Comparison of ENCODE assay signal across 21 mouse cellular contexts in the genomic region with DNA sequence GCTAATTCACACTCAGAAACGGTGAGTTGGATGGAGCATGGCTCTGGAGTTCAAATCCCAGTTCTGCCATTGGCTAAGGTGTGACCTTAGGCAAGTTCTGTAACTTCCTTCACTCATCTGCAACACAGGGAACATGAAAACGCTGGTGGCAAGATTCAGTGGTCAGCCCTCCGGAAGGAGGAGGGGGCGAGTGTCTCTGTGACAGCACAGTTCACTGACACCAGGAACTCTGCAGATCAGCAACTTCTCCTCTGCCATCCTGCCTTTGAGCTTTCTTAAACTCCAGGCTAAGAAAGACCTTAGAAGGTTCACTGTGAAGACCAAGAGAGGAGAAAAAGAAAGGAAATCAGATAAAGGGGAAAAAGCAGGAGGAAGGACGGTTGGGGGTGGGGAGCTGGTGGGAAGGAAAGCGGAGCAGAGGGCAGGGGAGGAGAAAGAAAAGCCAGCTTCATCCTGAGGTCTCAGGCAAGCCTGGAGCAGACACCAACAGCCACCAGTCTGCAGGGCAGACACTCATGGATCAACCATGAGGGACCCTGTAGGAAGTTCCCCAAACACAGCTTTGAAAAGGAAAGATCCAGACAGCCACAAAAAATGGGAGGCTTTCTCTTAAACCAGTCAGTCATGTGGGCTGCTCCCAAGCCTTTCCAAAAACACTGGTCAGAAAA. TPM values are rescaled to one million over a fixed set of nuclear protein-coding genes. Genes with fewer than 3 reads are reported as not detected.
DNase-seq lines count a peak whose midpoint lies in the region; ATAC-seq and TF ChIP-seq lines count a peak whose summit lies in the region.
"Had no signal": no experiment of that assay in that cellular context is flagged by ENCODE, and none has a peak within 500 bp of the region (broad histone marks: within the 10 kb centered on the region; RNA-seq: fewer than 3 reads in every experiment).

No protein-coding gene starts in this region.

- peak overlapping the region; percentile 3; the same call in 1 of the 2 replicates for H3K4me2 ChIP-seq in liver, embryonic 12.5 days
- H3K4me2 ChIP-seq in neural tube, embryonic 15.5 days = no peak overlapping the region
- H3K4me2 ChIP-seq: heart, embryonic 12.5 days; midbrain, embryonic 13.5 days had no signal

- H3K9me3 ChIP-seq in liver, embryonic 12.5 days (replicated peaks) = no peaks in the 10 kb centered on the region
- no peaks in the 10 kb centered on the region for H3K9me3 ChIP-seq in neural tube, embryonic 15.5 days (replicated peaks)
- H3K9me3 ChIP-seq: embryonic facial prominence, embryonic 10.5 days; heart, embryonic 12.5 days; midbrain, embryonic 13.5 days had no signal

- H3K9ac ChIP-seq in liver, embryonic 12.5 days = no peak overlapping the region
- no peak overlapping the region for H3K9ac ChIP-seq in neural tube, embryonic 15.5 days (replicated peaks)
- H3K9ac ChIP-seq: heart, embryonic 12.5 days; midbrain, embryonic 13.5 days had no signal

- H3K27ac ChIP-seq in bone marrow, adult 2 months (ENCODE audit: control insufficient read depth, insufficient read depth, low read depth, low read length, poor library complexity) = peak overlapping the region; percentile 15
- H3K27ac ChIP-seq in liver, embryonic 12.5 days = peak overlapping the region; percentile 34; the same call in 1 of the 2 replicates
- no peak overlapping the region for H3K27ac ChIP-seq in neural tube, embryonic 15.5 days (replicated peaks)
- H3K27ac ChIP-seq: embryonic facial prominence, embryonic 10.5 days; midbrain, embryonic 13.5 days had no signal

- peaks cover 14% of the 10 kb centered on the region; the same call in 1 of the 2 replicates for H3K27me3 ChIP-seq in liver, embryonic 12.5 days (replicated peaks)
- H3K27me3 ChIP-seq in neural tube, embryonic 15.5 days (replicated peaks) = no peaks in the 10 kb centered on the region
- H3K27me3 ChIP-seq: heart, embryonic 12.5 days; midbrain, embryonic 13.5 days had no signal

- no peak for ATAC-seq in liver, embryonic 12.5 days
- ATAC-seq in neural tube, embryonic 15.5 days (ENCODE audit: low FRiP score) = no peak
- ATAC-seq: forebrain, embryonic 16.5 days; inflammation-experienced regulatory T-cells, adult 6 months; midbrain, embryonic 13.5 days had no signal

- WGBS in bone marrow, adult 2 months = 7% methylated on average over 6 of the region's 6 CpGs
- WGBS in liver, embryonic 12.5 days (ENCODE audit: insufficient replicate concordance) = 8% methylated on average over 6 of the region's 6 CpGs
- WGBS in neural tube, embryonic 15.5 days = 58% methylated on average over 6 of the region's 6 CpGs

- no peak for TF ChIP-seq POLR2A in bone marrow, adult 2 months (IDR thresholded peaks at IDR 0.05; ENCODE audit: borderline replicate concordance, control insufficient read depth, low read depth, low read length)

- H3K36me3 ChIP-seq in liver, embryonic 12.5 days = no peaks in the 10 kb centered on the region
- no peaks in the 10 kb centered on the region for H3K36me3 ChIP-seq in neural tube, embryonic 15.5 days
- H3K36me3 ChIP-seq: embryonic facial prominence, embryonic 10.5 days; heart, embryonic 12.5 days; midbrain, embryonic 13.5 days had no signal

- TF ChIP-seq CTCF in bone marrow, adult 2 months (IDR thresholded peaks at IDR 0.05; ENCODE audit: control insufficient read depth, insufficient read depth, low read length) = no peak

- no peak overlapping the region for H3K4me3 ChIP-seq in bone marrow, adult 2 months (replicated peaks; ENCODE audit: control insufficient read depth, low read depth, low read length)
- no peak overlapping the region for H3K4me3 ChIP-seq in liver, embryonic 12.5 days
- H3K4me3 ChIP-seq in neural tube, embryonic 15.5 days (replicated peaks) = no peak overlapping the region
- H3K4me3 ChIP-seq: embryonic facial prominence, embryonic 10.5 days; heart, embryonic 12.5 days; midbrain, embryonic 13.5 days had no signal

- H3K4me1 ChIP-seq in bone marrow, adult 2 months (ENCODE audit: control insufficient read depth, insufficient read depth, low read length) = peaks cover 22% of the 10 kb centered on the region
- peaks cover 20% of the 10 kb centered on the region for H3K4me1 ChIP-seq in liver, embryonic 12.5 days
- H3K4me1 ChIP-seq in neural tube, embryonic 15.5 days = no peaks in the 10 kb centered on the region
- H3K4me1 ChIP-seq: midbrain, embryonic 13.5 days had no signal

- peak; percentile 63 to 68 for DNase-seq in spleen, postnatal 36 days (ENCODE audit: low spot score in 2 of 2)
- no peak for DNase-seq in spleen, postnatal 14 days (ENCODE audit: low spot score in 2 of 2)
- peak; percentile 59 for DNase-seq in naive thymus-derived CD4-positive, alpha-beta T cell, adult 2 months (ENCODE audit: low read depth)
- DNase-seq in testis, postnatal 14 days (ENCODE audit: low spot score) = no peak
- no peak for DNase-seq in cerebellum, adult 11 months
- DNase-seq: adrenal gland, adult 2 months; cerebellum, postnatal 10 days; gastrocnemius, postnatal 10 days; heart, postnatal 36 days; kidney, postnatal 10 days; layer of hippocampus, adult 9-11 months; lung, postnatal 14 days; right cerebral cortex, postnatal 25 days had no signal

RNA-seq across cellular contexts. Expression of a gene that starts 2.5 kb away (rescaled TPM):
- 21.8 and 39.9 TPM in 2 replicates for polyA plus RNA-seq in bone marrow, adult 2 months (2011; ENCODE audit: insufficient read depth, insufficient read length, low replicate concordance, missing spikeins)
- polyA plus RNA-seq in liver, embryonic 12.5 days (2016; fragmentation: Nextera tagmentation; extraction: Ambion mirVana) = 1.1 and 1.4 TPM in 2 replicates
- 0.35 and 1.8 TPM in 2 replicates for polyA plus RNA-seq in neural tube, embryonic 15.5 days (2015; fragmentation: Nextera tagmentation; extraction: Ambion mirVana)

RNA-seq across cellular contexts. Expression of a gene that starts 48.8 kb away (rescaled TPM):
- polyA plus RNA-seq in bone marrow, adult 2 months (2011; ENCODE audit: insufficient read depth, insufficient read length, low replicate concordance, missing spikeins) = 10.9 and 23.0 TPM in 2 replicates
- polyA plus RNA-seq in liver, embryonic 12.5 days (2016; fragmentation: Nextera tagmentation; extraction: Ambion mirVana) = 4.1 and 5.2 TPM in 2 replicates
- polyA plus RNA-seq in neural tube, embryonic 15.5 days (2015; fragmentation: Nextera tagmentation; extraction: Ambion mirVana) = 5.3 and 7.1 TPM in 2 replicates

Comparison
In these comparisons a context has a peak if more than half of its experiments do, and no peak if none do; other contexts are left out.
1. DNase-seq: peak in spleen, postnatal 36 days (2 of 2) and naive thymus-derived CD4-positive, alpha-beta T cell, adult 2 months (single experiment); none in spleen, postnatal 14 days (0 of 2), testis, postnatal 14 days (single experiment) and cerebellum, adult 11 months (single experiment).